Mouse (Mus musculus): ENCODE measurements around the gene Icam4.

DNA sequence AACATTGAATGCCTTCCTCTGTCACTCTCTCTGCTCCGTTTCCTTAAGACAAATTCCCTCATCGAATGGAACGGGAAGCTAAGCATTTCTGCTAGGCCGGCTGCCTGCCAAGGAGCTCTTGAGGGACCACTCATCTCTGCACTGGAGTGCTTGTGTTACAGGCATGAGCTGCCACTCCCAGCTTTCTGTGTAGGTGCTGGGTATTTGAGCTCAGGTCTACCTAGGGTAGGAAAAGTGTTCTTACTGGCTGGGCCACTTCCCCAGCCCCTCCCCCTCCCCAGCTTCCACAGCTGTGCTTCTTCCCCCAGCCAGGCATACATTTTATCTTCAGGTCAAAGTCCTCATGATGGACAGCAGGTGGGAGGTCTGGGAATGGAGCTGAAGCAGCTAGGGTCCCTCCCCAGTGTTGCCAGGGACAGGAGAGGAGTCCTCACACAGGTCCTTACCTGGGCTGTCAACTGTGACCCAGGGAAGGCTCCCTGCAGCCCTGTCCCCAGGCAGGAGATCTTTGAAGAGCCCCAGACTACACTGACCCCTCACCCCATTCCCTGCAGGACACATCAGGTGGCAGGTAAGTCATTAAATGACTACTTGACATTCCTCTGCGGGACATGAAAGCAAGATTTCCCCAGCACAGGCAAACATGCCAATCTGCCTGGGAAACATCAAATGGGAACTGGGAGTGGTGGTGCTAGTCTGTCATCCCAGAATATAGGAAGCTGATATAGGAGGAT is 35.8 kb upstream of the Icam4 start:
- no peak for TF ChIP-seq CTCF (IDR thresholded peaks at IDR 0.05; ENCODE audit: insufficient read depth, low read depth, low read length)
- no peak for TF ChIP-seq POLR2A (IDR thresholded peaks at IDR 0.05; ENCODE audit: insufficient read depth, low read depth, low read length)
